Mouse (Mus musculus): ENCODE results near the gene Ryr2. TPM values are rescaled to one million over a fixed set of nuclear protein-coding genes. Genes with fewer than 3 reads are reported as not detected.
A peak's percentile ranks its signal among the peaks of the same experiment; 100 is the strongest.

Ryr2 gene
- polyA plus RNA-seq, 1 experiment from 2014 or later = 0.16 TPM

DNA sequence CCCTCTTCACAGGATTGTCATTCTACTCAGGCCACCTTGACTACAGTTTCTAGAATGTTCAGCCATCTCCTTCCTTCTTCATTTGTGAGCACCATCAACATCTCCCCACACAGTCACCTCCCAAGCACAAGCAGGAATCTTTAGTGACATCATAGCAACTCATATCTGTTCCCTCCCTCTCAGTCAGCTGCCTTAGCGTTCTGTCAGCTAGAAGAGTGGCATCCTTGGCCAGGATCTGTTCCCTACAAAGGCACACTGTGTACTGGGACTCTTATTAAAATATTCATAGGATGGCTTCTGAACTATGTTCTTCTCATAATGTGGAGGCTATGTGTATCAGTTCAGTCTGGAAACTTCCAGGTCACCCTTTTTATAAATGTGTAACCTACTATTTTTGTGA, 8.1 kb upstream of the Ryr2 start:
- no peaks in the 10 kb centered on the region for H3K36me3 ChIP-seq (replicated peaks; ENCODE audit: insufficient read depth, low read length)
- no peak for DNase-seq
- no peaks in the 10 kb centered on the region for H3K4me1 ChIP-seq (ENCODE audit: insufficient read depth)
- WGBS (ENCODE audit: insufficient replicate concordance) = 70% methylated on average over 1 of the region's 1 CpGs
- no peaks in the 10 kb centered on the region for H3K9me3 ChIP-seq (ENCODE audit: low read length)
- H3K4me2 ChIP-seq (ENCODE audit: low read depth, low read length) = no peak overlapping the region
- no peak overlapping the region for H3K4me3 ChIP-seq (ENCODE audit: low read depth, low read length)
- no peak overlapping the region for H3K9ac ChIP-seq (replicated peaks)
- TF ChIP-seq EP300 (IDR thresholded peaks at IDR 0.05; ENCODE audit: low read depth) (no peak), CTCF (IDR thresholded peaks at IDR 0.05; ENCODE audit: low read depth) (no peak)
- no peak for ATAC-seq
- H3K27ac ChIP-seq (ENCODE audit: low read depth) = no peak overlapping the region
- no peaks in the 10 kb centered on the region for H3K27me3 ChIP-seq (ENCODE audit: insufficient read depth, low read length)

DNA sequence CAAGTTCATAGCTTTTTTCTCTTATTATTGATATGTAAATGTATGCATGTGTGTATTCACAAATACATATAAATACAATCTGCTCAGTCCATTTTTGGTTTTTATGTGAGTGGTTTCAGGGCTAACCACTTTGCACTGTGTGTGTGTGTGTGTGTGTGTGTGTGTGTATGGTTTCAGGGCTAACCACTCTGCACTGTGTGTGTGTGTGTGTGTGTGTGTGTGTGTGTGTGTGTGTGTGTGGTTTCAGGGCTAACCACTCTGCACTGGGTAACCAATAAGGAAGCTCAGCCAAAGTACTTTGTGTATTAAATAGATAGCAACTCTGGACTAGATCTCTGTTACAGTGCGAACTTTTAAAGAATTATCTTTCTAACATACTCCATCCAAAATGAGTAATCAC, 2.2 kb upstream of the Ryr2 start:
- no peak overlapping the region for H3K4me3 ChIP-seq (ENCODE audit: low read depth, low read length)
- H3K36me3 ChIP-seq (replicated peaks; ENCODE audit: insufficient read depth, low read length) = no peaks in the 10 kb centered on the region
- peaks cover 35% of the 10 kb centered on the region for H3K27me3 ChIP-seq (ENCODE audit: insufficient read depth, low read length)
- no peak overlapping the region for H3K4me2 ChIP-seq (ENCODE audit: low read depth, low read length)
- H3K9me3 ChIP-seq (ENCODE audit: low read length) = no peaks in the 10 kb centered on the region
- H3K4me1 ChIP-seq (ENCODE audit: insufficient read depth) = no peaks in the 10 kb centered on the region
- ATAC-seq (no peak), DNase-seq (no peak)
- no peak overlapping the region for H3K9ac ChIP-seq (replicated peaks)
- H3K27ac ChIP-seq (ENCODE audit: low read depth) = no peak overlapping the region
- 52% methylated on average over 1 of the region's 1 CpGs for WGBS (ENCODE audit: insufficient replicate concordance)
- no peak for TF ChIP-seq EP300 (IDR thresholded peaks at IDR 0.05; ENCODE audit: low read depth)
- TF ChIP-seq CTCF (IDR thresholded peaks at IDR 0.05; ENCODE audit: low read depth) = no peak

- Histone ChIP-seq H3K4me2 (ENCODE audit: low read depth, low read length) (peak overlapping the region; percentile 75), H3K27ac (ENCODE audit: low read depth) (no peak overlapping the region), H3K4me1 (ENCODE audit: insufficient read depth) (no peaks in the 10 kb centered on the region), H3K36me3 (replicated peaks; ENCODE audit: insufficient read depth, low read length) (no peaks in the 10 kb centered on the region), H3K4me3 (ENCODE audit: low read depth, low read length) (peak overlapping the region; percentile 46), H3K9ac (replicated peaks) (no peak overlapping the region), H3K27me3 (ENCODE audit: insufficient read depth, low read length) (peaks cover 35% of the 10 kb centered on the region), H3K9me3 (ENCODE audit: low read length) (no peaks in the 10 kb centered on the region)
- ATAC-seq = no peak; the same call in 1 of the 2 replicates
- WGBS (ENCODE audit: insufficient replicate concordance) = under 1% methylated on average over 59 of the region's 67 CpGs
- TF ChIP-seq CTCF (IDR thresholded peaks at IDR 0.05; ENCODE audit: low read depth) (no peak), EP300 (IDR thresholded peaks at IDR 0.05; ENCODE audit: low read depth) (no peak)
- DNase-seq = peak; percentile 20
Measured at GRCm38 (mm10) chr13:12105830-12106628, 716 bp downstream of the Ryr2 start.

- no peak overlapping the region for H3K9ac ChIP-seq (replicated peaks)
- no peaks in the 10 kb centered on the region for H3K4me1 ChIP-seq (ENCODE audit: insufficient read depth)
- no peak overlapping the region for H3K4me3 ChIP-seq (ENCODE audit: low read depth, low read length)
- no peak for TF ChIP-seq CTCF (IDR thresholded peaks at IDR 0.05; ENCODE audit: low read depth)
- TF ChIP-seq EP300 (IDR thresholded peaks at IDR 0.05; ENCODE audit: low read depth) = no peak
- H3K27me3 ChIP-seq (ENCODE audit: insufficient read depth, low read length) = peaks cover 35% of the 10 kb centered on the region
- H3K36me3 ChIP-seq (replicated peaks; ENCODE audit: insufficient read depth, low read length) = no peaks in the 10 kb centered on the region
- 0 out of 2 replicates have a peak overlapping the region, but pooled peaks have one; percentile 75 for H3K4me2 ChIP-seq (ENCODE audit: low read depth, low read length)
- no peak for ATAC-seq
- WGBS (ENCODE audit: insufficient replicate concordance) = 7% methylated on average over 17 of the region's 17 CpGs
- DNase-seq = no peak
- H3K27ac ChIP-seq (ENCODE audit: low read depth) = no peak overlapping the region
- H3K9me3 ChIP-seq (ENCODE audit: low read length) = no peaks in the 10 kb centered on the region
Measured at GRCm38 (mm10) chr13:12105231-12105829, 1.4 kb downstream of the Ryr2 start.

GRCm38 (mm10) chr13:12104318-12104717, 2.4 kb downstream of the Ryr2 start:
- no peak for DNase-seq
- no peak for ATAC-seq

GRCm38 (mm10) chr13:12103017-12103416, 3.7 kb downstream of the Ryr2 start:
- ATAC-seq = no peak

More at GRCm38 (mm10) chr13:12104318-12104717, 2.4 kb downstream of the Ryr2 start:
- H3K4me2 ChIP-seq (ENCODE audit: low read depth, low read length) = no peak overlapping the region
- WGBS (ENCODE audit: insufficient replicate concordance) = 54% methylated on average over 1 of the region's 1 CpGs
- H3K9ac ChIP-seq (replicated peaks) = no peak overlapping the region
- no peak overlapping the region for H3K27ac ChIP-seq (ENCODE audit: low read depth)
- no peaks in the 10 kb centered on the region for H3K36me3 ChIP-seq (replicated peaks; ENCODE audit: insufficient read depth, low read length)
- H3K27me3 ChIP-seq (ENCODE audit: insufficient read depth, low read length) = peaks cover 35% of the 10 kb centered on the region
- TF ChIP-seq CTCF (IDR thresholded peaks at IDR 0.05; ENCODE audit: low read depth) (no peak), EP300 (IDR thresholded peaks at IDR 0.05; ENCODE audit: low read depth) (no peak)
- H3K9me3 ChIP-seq (ENCODE audit: low read length) = no peaks in the 10 kb centered on the region
- H3K4me1 ChIP-seq (ENCODE audit: insufficient read depth) = no peaks in the 10 kb centered on the region
- H3K4me3 ChIP-seq (ENCODE audit: low read depth, low read length) = no peak overlapping the region

More at GRCm38 (mm10) chr13:12103017-12103416, 3.7 kb downstream of the Ryr2 start:
- H3K4me3 ChIP-seq (ENCODE audit: low read depth, low read length) = no peak overlapping the region
- H3K4me2 ChIP-seq (ENCODE audit: low read depth, low read length) = no peak overlapping the region
- H3K4me1 ChIP-seq (ENCODE audit: insufficient read depth) = no peaks in the 10 kb centered on the region
- H3K9me3 ChIP-seq (ENCODE audit: low read length) = no peaks in the 10 kb centered on the region
- H3K27ac ChIP-seq (ENCODE audit: low read depth) = no peak overlapping the region
- peaks cover 35% of the 10 kb centered on the region for H3K27me3 ChIP-seq (ENCODE audit: insufficient read depth, low read length)
- H3K36me3 ChIP-seq (replicated peaks; ENCODE audit: insufficient read depth, low read length) = no peaks in the 10 kb centered on the region
- DNase-seq = no peak
- H3K9ac ChIP-seq (replicated peaks) = no peak overlapping the region
- TF ChIP-seq EP300 (IDR thresholded peaks at IDR 0.05; ENCODE audit: low read depth) (no peak), CTCF (IDR thresholded peaks at IDR 0.05; ENCODE audit: low read depth) (no peak)
- 67% methylated on average over 3 of the region's 3 CpGs for WGBS (ENCODE audit: insufficient replicate concordance)
